Mouse (Mus musculus): ENCODE measurements around the gene BC024978. TPM values are rescaled to one million over a fixed set of nuclear protein-coding genes. Genes with fewer than 3 reads are reported as not detected.

BC024978 gene
- polyA plus RNA-seq, 1 experiment from 2014 or later = 3.8 TPM

DNA sequence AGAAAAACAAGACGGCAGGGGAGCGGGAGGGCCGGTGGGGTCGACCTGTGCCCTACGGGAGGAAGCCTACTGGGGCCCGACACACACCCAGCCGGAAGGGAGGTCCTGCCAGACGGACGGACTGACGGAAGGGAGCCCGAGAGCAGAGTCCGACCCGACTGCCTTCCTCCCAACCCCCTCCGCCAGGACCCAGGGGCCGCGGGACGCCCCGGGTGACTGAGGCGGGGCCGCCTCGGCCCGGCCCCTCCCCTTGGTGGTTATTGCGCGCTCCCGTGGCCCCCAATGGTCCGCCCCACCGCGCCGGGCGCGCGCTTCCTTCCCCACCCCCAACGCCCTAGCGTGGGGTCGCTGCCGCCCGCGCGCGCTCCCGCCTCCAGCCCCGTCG lies 29.4 kb upstream of the BC024978 start:
- under 1% methylated on average over 43 of the region's 43 CpGs for WGBS
- H3K27ac ChIP-seq (ENCODE audit: low read depth) = peak overlapping the region; percentile 98
- peak overlapping the region; percentile 82 for H3K4me2 ChIP-seq
- DNase-seq (peak; percentile 92), ATAC-seq (ENCODE audit: insufficient read depth) (peak; percentile 72)
- H3K27me3 ChIP-seq (ENCODE audit: insufficient read depth, low read length) = no peaks in the 10 kb centered on the region
- H3K9me3 ChIP-seq (ENCODE audit: low read depth, low read length) = no peaks in the 10 kb centered on the region
- TF ChIP-seq CTCF (IDR thresholded peaks at IDR 0.05; ENCODE audit: low read depth) = no peak
- peak overlapping the region; percentile 71 for H3K4me3 ChIP-seq (ENCODE audit: low read depth, low read length)
- peak overlapping the region; percentile 85 for H3K9ac ChIP-seq
- H3K4me1 ChIP-seq (ENCODE audit: insufficient read depth) = peaks cover 18% of the 10 kb centered on the region
- H3K36me3 ChIP-seq (ENCODE audit: insufficient read depth) = peaks cover 46% of the 10 kb centered on the region

DNA sequence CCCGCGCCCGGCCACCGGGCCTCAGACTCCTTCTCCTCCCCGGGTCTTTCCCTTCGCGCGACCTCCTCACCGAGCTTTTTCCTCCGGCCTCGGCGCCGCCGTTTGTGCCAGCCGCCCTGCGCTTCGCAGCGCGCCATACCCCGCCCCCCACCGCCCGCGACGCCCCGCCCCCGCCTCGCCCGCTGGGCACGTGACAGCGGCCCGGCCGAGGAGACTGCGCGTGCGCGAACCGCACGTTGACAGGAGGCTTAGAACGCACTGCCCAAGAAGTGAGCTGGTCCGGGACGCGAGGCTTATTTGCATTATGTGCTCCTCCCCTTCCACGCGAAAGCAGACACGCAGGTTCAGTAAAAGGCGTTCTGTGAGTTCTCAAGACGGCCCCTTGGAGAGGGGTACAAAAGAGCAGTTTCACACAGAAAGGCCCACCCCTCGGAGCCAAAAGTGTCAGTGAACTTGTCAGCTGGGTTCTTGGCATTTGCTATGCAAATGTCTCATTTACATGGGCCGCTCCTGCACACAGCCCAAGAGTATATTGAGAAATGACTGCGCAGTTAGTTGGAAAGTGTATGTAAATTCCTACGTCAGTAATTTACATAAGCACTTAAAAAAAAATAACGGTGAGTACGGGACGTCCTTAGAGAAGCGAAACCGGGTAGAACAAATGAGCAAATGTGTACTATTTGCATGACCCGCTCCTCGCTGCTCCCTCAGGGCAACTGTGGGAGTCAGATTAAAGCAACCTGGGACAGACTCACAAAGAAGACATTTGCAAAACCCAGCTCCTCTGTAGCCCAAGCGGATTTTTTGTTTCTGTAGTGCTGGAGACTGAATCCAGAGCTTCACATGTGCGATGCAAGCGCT lies 28.7 kb upstream of the BC024978 start, which contains the start of gene Egln2:
Gene Egln2 (minus strand): TSS at position 189 of the 861 bp plus-strand sequence.
- 2% methylated on average over 54 of the region's 61 CpGs for WGBS
- no peaks in the 10 kb centered on the region for H3K27me3 ChIP-seq (ENCODE audit: insufficient read depth, low read length)
- H3K4me2 ChIP-seq = peak within 1 kb of the TSS; percentile 82
- H3K4me1 ChIP-seq (ENCODE audit: insufficient read depth) = peaks cover 18% of the 10 kb centered on the region
- peaks cover 46% of the 10 kb centered on the region for H3K36me3 ChIP-seq (ENCODE audit: insufficient read depth)
- TF ChIP-seq CTCF (IDR thresholded peaks at IDR 0.05; ENCODE audit: low read depth) = no peak
- H3K9ac ChIP-seq = peak within 1 kb of the TSS; percentile 85
- DNase-seq = peak; percentile 96
- ATAC-seq (ENCODE audit: insufficient read depth) = peak; percentile 86
- no peaks in the 10 kb centered on the region for H3K9me3 ChIP-seq (ENCODE audit: low read depth, low read length)
- peak within 1 kb of the TSS; percentile 71 for H3K4me3 ChIP-seq (ENCODE audit: low read depth, low read length)
- peak within 1 kb of the TSS; percentile 98 for H3K27ac ChIP-seq (ENCODE audit: low read depth)

DNA sequence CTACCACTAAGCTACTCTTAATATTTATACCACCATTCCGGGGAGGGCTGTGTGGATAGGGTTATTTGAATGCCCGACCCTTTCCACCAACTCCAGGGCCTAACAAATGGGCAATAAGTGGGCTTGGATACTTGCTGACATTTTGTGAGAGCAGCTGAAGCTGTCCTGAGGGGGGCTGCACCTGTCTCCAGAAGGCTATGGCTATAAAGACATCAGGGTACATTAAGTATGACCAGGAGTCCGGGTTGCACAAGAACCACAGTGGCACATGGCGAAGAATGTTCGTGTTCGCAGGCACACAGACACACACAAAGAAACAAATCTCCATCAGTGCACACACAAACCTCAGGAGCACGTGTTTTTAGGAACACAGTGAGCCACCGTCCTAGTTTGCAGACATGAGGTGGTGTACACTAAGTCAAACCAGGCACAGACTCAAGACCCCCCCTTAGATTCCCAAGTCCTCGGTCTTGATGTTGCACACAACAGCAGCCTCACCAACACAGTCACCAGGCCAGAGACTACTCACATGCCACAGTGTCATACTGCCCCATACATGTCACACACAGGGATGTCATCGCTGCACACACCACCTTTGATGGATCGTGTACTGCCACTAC lies 28.0 kb upstream of the BC024978 start:
- Histone ChIP-seq H3K4me3 (ENCODE audit: low read depth, low read length) (peak overlapping the region; percentile 71), H3K9ac (peak overlapping the region; percentile 85), H3K9me3 (ENCODE audit: low read depth, low read length) (no peaks in the 10 kb centered on the region), H3K27me3 (ENCODE audit: insufficient read depth, low read length) (no peaks in the 10 kb centered on the region), H3K36me3 (ENCODE audit: insufficient read depth) (peaks cover 46% of the 10 kb centered on the region), H3K4me1 (ENCODE audit: insufficient read depth) (peaks cover 18% of the 10 kb centered on the region), H3K4me2 (peak overlapping the region; percentile 82), H3K27ac (ENCODE audit: low read depth) (peak overlapping the region; percentile 98; the same call in 1 of the 2 replicates)
- ATAC-seq (ENCODE audit: insufficient read depth) (no peak), DNase-seq (no peak)
- WGBS = 70% methylated on average over 11 of the region's 11 CpGs
- no peak for TF ChIP-seq CTCF (IDR thresholded peaks at IDR 0.05; ENCODE audit: low read depth)

DNA sequence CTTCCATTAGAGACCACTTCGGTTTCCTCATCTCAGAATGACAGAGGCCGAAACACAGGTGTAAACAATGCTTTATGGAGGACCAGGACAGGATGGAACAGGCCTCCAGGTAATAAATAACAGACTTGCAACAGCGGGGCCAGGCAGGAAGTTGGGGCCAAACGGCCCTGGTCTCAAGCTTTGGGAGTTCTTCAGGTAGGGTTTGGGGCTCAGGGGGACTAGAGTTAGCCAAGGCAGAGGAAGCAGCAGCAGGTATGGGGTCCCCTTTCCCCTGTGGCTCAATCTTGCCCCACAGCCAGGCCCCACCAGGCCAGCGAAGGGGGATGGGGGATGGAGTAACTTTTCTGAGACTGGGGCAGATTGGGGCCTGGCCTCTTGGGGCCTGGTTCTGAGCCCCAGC lies 27.2 kb upstream of the BC024978 start:
- no peak for TF ChIP-seq CTCF (IDR thresholded peaks at IDR 0.05; ENCODE audit: low read depth)
- H3K27ac ChIP-seq (ENCODE audit: low read depth) = no peak overlapping the region
- no peaks in the 10 kb centered on the region for H3K9me3 ChIP-seq (ENCODE audit: low read depth, low read length)
- ATAC-seq (ENCODE audit: insufficient read depth) = no peak
- H3K4me3 ChIP-seq (ENCODE audit: low read depth, low read length) = no peak overlapping the region
- peaks cover 14% of the 10 kb centered on the region for H3K4me1 ChIP-seq (ENCODE audit: insufficient read depth)
- 84% methylated on average over 5 of the region's 5 CpGs for WGBS
- no peak for DNase-seq
- H3K4me2 ChIP-seq = no peak overlapping the region
- no peak overlapping the region for H3K9ac ChIP-seq
- no peaks in the 10 kb centered on the region for H3K27me3 ChIP-seq (ENCODE audit: insufficient read depth, low read length)
- peaks cover 46% of the 10 kb centered on the region for H3K36me3 ChIP-seq (ENCODE audit: insufficient read depth)

DNA sequence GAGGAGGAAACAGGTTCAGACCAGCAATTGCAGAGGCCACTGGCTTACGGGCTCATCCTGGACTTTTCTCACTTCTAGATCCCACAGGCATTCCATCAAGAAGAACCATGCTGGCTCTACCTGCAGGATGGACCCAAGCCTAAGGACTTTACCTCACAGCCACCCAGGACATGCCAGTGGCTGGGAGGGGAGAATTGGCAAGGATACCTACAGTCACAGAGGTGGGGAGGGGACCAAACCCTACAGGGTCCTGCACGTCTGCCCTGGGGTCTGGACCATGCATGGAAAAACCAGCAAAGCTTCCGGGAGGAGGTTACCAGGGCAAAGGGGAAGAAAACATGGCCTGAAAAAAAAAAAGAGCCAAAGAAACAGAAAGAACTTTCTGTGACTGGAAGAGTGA lies 24.6 kb upstream of the BC024978 start:
- H3K27me3 ChIP-seq (ENCODE audit: insufficient read depth, low read length) = no peaks in the 10 kb centered on the region

DNA sequence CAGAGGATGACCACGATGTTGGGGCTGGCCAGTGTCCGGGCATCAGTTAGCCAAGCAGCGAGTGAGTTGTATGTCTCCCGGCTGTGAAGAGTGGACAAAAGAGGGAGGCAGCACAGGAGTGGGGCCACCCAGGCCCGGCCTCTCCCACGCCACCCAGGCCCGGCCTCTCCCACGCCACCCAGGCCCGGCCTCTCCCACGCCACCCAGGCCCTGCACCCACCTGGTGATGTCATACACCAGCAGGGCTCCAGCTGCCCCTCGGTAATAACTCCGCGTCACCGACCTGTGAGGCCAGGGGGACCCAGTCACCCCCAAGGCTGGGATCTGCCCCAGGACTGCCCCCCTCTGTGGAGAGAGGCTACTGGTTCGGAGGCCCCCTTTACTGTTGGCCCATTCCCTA lies 21.1 kb upstream of the BC024978 start:
- ATAC-seq (ENCODE audit: insufficient read depth) (no peak), DNase-seq (no peak)
- peaks cover 9% of the 10 kb centered on the region for H3K4me1 ChIP-seq (ENCODE audit: insufficient read depth)
- no peaks in the 10 kb centered on the region for H3K27me3 ChIP-seq (ENCODE audit: insufficient read depth, low read length)
- H3K4me2 ChIP-seq = no peak overlapping the region
- no peaks in the 10 kb centered on the region for H3K9me3 ChIP-seq (ENCODE audit: low read depth, low read length)
- H3K9ac ChIP-seq = no peak overlapping the region
- no peak overlapping the region for H3K4me3 ChIP-seq (ENCODE audit: low read depth, low read length)
- no peak for TF ChIP-seq CTCF (IDR thresholded peaks at IDR 0.05; ENCODE audit: low read depth)
- WGBS = 90% methylated on average over 15 of the region's 15 CpGs
- H3K27ac ChIP-seq (ENCODE audit: low read depth) = no peak overlapping the region
- H3K36me3 ChIP-seq (ENCODE audit: insufficient read depth) = peaks cover 49% of the 10 kb centered on the region

More for the DNA sequence above, 24.6 kb upstream of the BC024978 start:
- ATAC-seq (ENCODE audit: insufficient read depth) = no peak
- peaks cover 49% of the 10 kb centered on the region for H3K36me3 ChIP-seq (ENCODE audit: insufficient read depth)
- H3K9me3 ChIP-seq (ENCODE audit: low read depth, low read length) = no peaks in the 10 kb centered on the region
- no peak overlapping the region for H3K4me2 ChIP-seq
- H3K4me3 ChIP-seq (ENCODE audit: low read depth, low read length) = no peak overlapping the region
- no peak for TF ChIP-seq CTCF (IDR thresholded peaks at IDR 0.05; ENCODE audit: low read depth)
- WGBS = 86% methylated on average over 3 of the region's 3 CpGs
- no peaks in the 10 kb centered on the region for H3K4me1 ChIP-seq (ENCODE audit: insufficient read depth)
- no peak overlapping the region for H3K9ac ChIP-seq
- no peak overlapping the region for H3K27ac ChIP-seq (ENCODE audit: low read depth)
- no peak for DNase-seq

DNA sequence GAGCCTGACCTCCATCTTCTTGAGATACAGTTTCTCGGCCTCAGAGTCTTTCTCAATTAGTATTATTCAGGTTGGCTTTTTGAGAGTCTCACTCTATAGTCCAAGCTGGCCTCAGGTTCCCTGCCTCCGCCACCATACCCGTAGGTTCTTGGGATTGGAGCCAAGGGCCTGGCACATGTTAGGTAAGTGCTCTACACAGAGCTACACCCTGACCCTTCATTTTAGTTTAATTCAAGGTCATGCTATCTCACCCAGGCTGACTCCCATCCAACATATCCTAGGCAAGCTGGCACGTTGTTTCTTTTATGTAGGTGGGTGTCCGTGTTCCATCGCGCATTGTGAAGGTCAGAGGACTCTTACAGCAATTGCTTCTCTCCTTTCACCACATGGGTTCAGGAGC lies 20.7 kb upstream of the BC024978 start:
- no peak for TF ChIP-seq CTCF (IDR thresholded peaks at IDR 0.05; ENCODE audit: low read depth)
- 91% methylated on average over 7 of the region's 7 CpGs for WGBS
- Histone ChIP-seq H3K27ac (ENCODE audit: low read depth) (no peak overlapping the region), H3K27me3 (ENCODE audit: insufficient read depth, low read length) (no peaks in the 10 kb centered on the region), H3K9ac (no peak overlapping the region), H3K36me3 (ENCODE audit: insufficient read depth) (peaks cover 49% of the 10 kb centered on the region), H3K4me1 (ENCODE audit: insufficient read depth) (peaks cover 9% of the 10 kb centered on the region), H3K4me3 (ENCODE audit: low read depth, low read length) (no peak overlapping the region), H3K4me2 (no peak overlapping the region), H3K9me3 (ENCODE audit: low read depth, low read length) (no peaks in the 10 kb centered on the region)
- DNase-seq (no peak), ATAC-seq (ENCODE audit: insufficient read depth) (no peak)
